Mouse (Mus musculus) neutrophil, adult 59 days (primary cell): ENCODE results near the gene Gm5431. TPM values are rescaled to one million over a fixed set of nuclear protein-coding genes. Genes with fewer than 3 reads are reported as not detected.

Source experiments
- total RNA-seq, 2 experiments: library from RNA; stranded (reverse); gene quantifications; 1 replicate in 1 of 2; 2 replicates in 1 of 2; pipeline ENCODE4 v1.2.4; 2023

The Gm5431 gene
- total RNA-seq, result 1 to 10 TPM; 3.0 to 3.9 TPM

DNA sequence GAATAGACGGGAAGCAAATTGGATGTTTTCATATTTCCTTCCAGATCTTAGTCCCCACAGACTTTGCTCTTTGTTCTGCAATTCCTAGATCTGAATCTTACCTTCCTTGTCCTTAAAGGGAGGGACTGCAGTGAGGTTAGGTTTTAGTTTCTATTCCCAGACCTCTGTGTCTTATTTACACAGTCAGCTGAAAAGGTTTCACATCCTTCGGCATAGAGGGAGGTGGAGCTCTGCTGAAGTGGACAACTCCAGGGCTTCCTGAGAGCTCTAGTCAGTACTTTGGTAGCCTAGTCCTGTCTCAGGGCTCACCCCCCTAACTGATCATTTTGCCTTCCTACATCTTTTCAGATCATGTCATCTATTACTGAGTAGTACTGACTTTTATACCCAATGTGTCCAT lies at the start of gene Gm5431:
Gene Gm5431 (minus strand): TSS at position 194 of the 400 bp plus-strand sequence.

DNA sequence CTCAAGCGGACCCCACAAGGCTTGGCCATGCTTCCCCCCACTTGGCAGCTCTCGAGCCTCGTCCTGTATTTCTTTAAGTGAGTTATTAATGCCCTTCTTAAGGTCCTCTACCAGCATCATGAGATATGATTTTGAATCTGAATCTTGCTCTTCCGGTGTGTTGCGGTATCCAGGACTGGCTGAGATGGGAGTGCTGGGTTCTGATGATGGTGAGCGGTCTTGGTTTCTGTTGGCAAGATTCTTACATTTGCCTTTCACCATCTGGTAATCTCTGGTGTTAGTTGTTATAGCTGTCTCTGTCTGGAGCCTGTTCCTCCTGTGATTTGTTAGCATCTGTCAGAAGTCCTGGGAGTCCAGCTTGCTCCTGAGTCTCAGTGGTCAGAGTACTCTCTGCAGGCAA lies 44.1 kb upstream of the Gm5431 start, which contains the start of gene Psme2b:
Gene Psme2b (minus strand): TSS at position 101 of the 400 bp plus-strand sequence.

DNA sequence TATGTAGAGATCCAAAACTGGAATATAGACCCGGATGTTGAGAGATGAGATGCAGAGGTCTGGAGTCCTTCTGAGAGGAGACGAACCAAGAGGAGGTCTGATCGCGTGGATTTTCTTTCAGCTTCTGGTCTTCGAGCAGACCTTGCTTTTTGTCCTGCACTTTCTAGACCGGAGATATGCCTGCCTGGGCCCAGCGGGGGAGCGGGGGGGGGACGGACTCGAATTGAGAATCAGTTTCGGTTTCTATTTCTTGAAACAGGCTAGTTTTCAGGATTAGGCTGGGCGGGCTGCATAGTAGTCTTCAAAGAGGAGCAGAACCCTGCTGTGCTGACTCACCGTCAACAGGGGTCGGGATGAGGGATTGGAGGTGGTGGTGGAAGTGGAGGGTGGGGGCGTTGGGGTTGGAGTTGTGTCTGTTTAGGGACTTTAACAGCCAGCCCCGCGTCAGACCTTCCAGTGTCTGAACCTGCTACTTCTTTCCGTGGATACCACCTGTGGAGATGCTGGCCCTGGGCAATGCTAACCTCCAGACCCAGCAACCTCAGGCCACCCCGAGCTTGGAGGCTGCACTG lies 30.7 kb downstream of the Gm5431 start, which contains the start of gene Irgm1:
Gene Irgm1 (minus strand): TSS at position 483 of the 572 bp plus-strand sequence.

Other genes starting within 250 kb of the Gm5431 start
- 100 to 1,000 TPM; 508 to 567 TPM for gene Rack1, start 101.9 kb downstream of the Gm5431 start, total RNA-seq
- gene Trim41, start 84.9 kb downstream of the Gm5431 start, total RNA-seq, result 10 to 100 TPM; 37.2 to 45.4 TPM
- gene Trim7, start 76.1 kb downstream of the Gm5431 start, total RNA-seq, result under 1 TPM; 0.71 to 0.84 TPM
- gene Gm12184, start 75.6 kb downstream of the Gm5431 start, total RNA-seq, result under 1 TPM in 1 of 2 experiments, not detected in 1; 0.38 TPM
- 10 to 100 TPM; 11.8 to 13.6 TPM for gene Irgm1, start 30.5 kb downstream of the Gm5431 start, total RNA-seq
- 10 to 100 TPM; 15.2 to 15.9 TPM for gene Psme2b, start 44.0 kb upstream of the Gm5431 start, total RNA-seq
- not detected for gene Olfr56, start 76.7 kb upstream of the Gm5431 start, total RNA-seq
- 10 to 100 TPM; 22.1 to 32.8 TPM for gene 9930111J21Rik1, start 77.2 kb upstream of the Gm5431 start, total RNA-seq
- gene Gm12185, start 90.0 kb upstream of the Gm5431 start, total RNA-seq, result under 1 TPM; 0.60 to 0.62 TPM
- gene Tgtp1, start 92.0 kb upstream of the Gm5431 start, total RNA-seq, result under 1 TPM; 0.78 to 0.99 TPM
- gene 9930111J21Rik2, start 149.0 kb upstream of the Gm5431 start, total RNA-seq, result 10 to 100 TPM; 38.8 to 46.2 TPM
- gene Tgtp2, start 162.0 kb upstream of the Gm5431 start, total RNA-seq, result 1 to 10 TPM in 1 of 2 experiments, not detected in 1; 1.3 TPM
- 10 to 100 TPM; 14.5 to 19.7 TPM for gene Ifi47, start 174.4 kb upstream of the Gm5431 start, total RNA-seq
- not detected for gene Olfr1396, start 212.7 kb upstream of the Gm5431 start, total RNA-seq
- not detected for gene Olfr1395, start 240.1 kb upstream of the Gm5431 start, total RNA-seq